Mouse (Mus musculus) stomach, postnatal 0 days (tissue): ENCODE data around the gene Hist1h1c. TPM values are rescaled to one million over a fixed set of nuclear protein-coding genes. Genes with fewer than 3 reads are reported as not detected.
A peak's percentile ranks its signal among the peaks of the same experiment; 100 is the strongest.
"Not testable (repeated sequence)": the region's sequence is repeated elsewhere in the genome, so short reads cannot be mapped to it uniquely, and the experiment has no call there.

Experiments used
- ATAC-seq: fragments of 200-750 bp; cut with Nextera tagmentation; 2 replicates; pipeline ENCODE4 v1.8.0; 2017; ENCODE audit not compliant: low FRiP score, low TSS enrichment
- DNase-seq: peaks from one replicate; pipeline ENCODE4 v3.0.0-alpha.2; 2016; ENCODE audit warnings: low spot score
- H3K27ac ChIP-seq: fragments of 300-500 bp; sonication (generic); replicated peaks from 2 replicates; pipeline ENCODE4 v1.5.1; 2014; ENCODE audit warnings: mild to moderate bottlenecking, control low read depth
- H3K27me3 ChIP-seq: fragments of 300-500 bp; sonication (generic); 2 replicates; pipeline ENCODE4 v1.6.1; 2014; ENCODE audit warnings: low read length; ENCODE audit not compliant: control insufficient read depth, insufficient read depth
- H3K36me3 ChIP-seq: fragments of 300-500 bp; sonication (generic); 2 replicates; pipeline ENCODE4 v1.6.1; 2014; ENCODE audit warnings: low read length, mixed read lengths; ENCODE audit not compliant: control insufficient read depth, insufficient read depth
- H3K4me1 ChIP-seq: fragments of 300-500 bp; sonication (generic); replicated peaks from 2 replicates; pipeline ENCODE4 v1.6.1; 2014; ENCODE audit warnings: antibody characterized with exemption; ENCODE audit not compliant: control insufficient read depth, insufficient read depth
- H3K4me2 ChIP-seq: fragments of 300-500 bp; sonication (generic); replicated peaks from 2 replicates; pipeline ENCODE4 v1.6.1; 2014; ENCODE audit warnings: low read depth, mild to moderate bottlenecking, control low read depth, moderate library complexity
- H3K4me3 ChIP-seq: fragments of 300-500 bp; sonication (generic); 2 replicates; pipeline ENCODE4 v1.5.1; 2014; ENCODE audit warnings: low read depth, low read length, control low read depth
- H3K9ac ChIP-seq: fragments of 300-500 bp; sonication (generic); 2 replicates; pipeline ENCODE4 v1.6.1; 2014; ENCODE audit warnings: mild to moderate bottlenecking, low read length, control low read depth, mixed read lengths
- H3K9me3 ChIP-seq: fragments of 300-500 bp; sonication (generic); 2 replicates; pipeline ENCODE4 v1.6.1; 2016; ENCODE audit warnings: low read length; ENCODE audit not compliant: control insufficient read depth
- CTCF ChIP-seq: IDR thresholded peaks from 2 replicates; pipeline ENCODE4 v1.5.1; 2016; ENCODE audit warnings: antibody characterized with exemption, low read depth, mild to moderate bottlenecking, moderate library complexity
- EP300 ChIP-seq: optimal IDR thresholded peaks from 2 replicates; pipeline ENCODE3; 2016; ENCODE audit warnings: antibody characterized with exemption
- WGBS: fragments of 180-500 bp; shearing (Covaris S2); extraction: QIAGEN DNeasy Blood & Tissue Kit; methylation state at CpG from one replicate; pipeline ENCODE4 v1.1.7; 2014; 5-methylcytosine and 5-hydroxymethylcytosine counted together
- polyA plus RNA-seq: library from polyadenylated mRNA; unstranded; fragments of >200 nt; fragmentation: Nextera tagmentation; extraction: Ambion mirVana; gene quantifications from 2 replicates; pipeline ENCODE4 v1.2.1, GENCODE M21; 2015

Gene Hist1h1c
- polyA plus RNA-seq, 1 experiment from 2014 or later: 104 TPM

DNA sequence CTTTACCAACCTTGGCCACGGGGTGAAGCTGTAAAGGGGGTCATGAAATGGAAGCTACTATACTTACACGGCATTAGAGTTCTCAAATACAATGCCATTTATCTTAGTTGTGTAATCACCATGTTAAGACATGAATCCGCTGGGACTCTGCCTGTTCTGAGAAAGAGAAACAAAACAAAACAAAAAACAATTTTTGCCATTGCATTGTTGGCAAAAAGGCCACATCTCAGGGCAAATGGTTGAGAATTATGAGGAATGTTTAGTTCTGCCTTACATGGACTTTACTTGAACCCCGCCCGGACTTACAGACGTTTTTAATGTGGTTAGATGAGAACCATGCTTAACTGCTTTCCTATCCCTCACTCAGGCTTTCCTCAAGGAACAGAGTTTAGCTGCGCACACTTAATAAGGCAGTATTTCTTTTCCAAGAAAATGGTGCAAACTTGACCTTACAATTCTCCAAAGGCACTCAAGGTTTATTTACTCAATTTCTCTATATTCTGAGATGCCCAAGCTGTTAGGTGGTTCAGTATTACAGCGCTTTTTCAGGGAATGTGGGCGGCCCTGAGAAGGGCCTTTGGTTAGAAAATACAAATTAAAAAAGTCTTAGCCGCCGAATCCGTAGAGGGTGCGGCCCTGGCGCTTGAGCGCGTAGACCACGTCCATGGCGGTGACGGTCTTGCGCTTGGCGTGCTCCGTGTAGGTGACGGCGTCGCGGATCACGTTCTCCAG lies 21.8 kb downstream of the Hist1h1c start:
- Histone ChIP-seq H3K27ac (peak overlapping the region; percentile 88), H3K4me3 (peak overlapping the region; percentile 52), H3K36me3 (no peaks in the 10 kb centered on the region), H3K4me2 (peak overlapping the region; percentile 90), H3K4me1 (peaks cover 3% of the 10 kb centered on the region; the same call in 1 of the 2 replicates), H3K9me3 (no peaks in the 10 kb centered on the region), H3K9ac (peak overlapping the region; percentile 45), H3K27me3 (no peaks in the 10 kb centered on the region)
- ATAC-seq (peak; percentile 2; the same call in 1 of the 2 replicates), DNase-seq (peak; percentile 35)
- 2% methylated on average over 18 of the region's 27 CpGs for WGBS
- TF ChIP-seq EP300 (no peak), CTCF (peak; percentile 42)

DNA sequence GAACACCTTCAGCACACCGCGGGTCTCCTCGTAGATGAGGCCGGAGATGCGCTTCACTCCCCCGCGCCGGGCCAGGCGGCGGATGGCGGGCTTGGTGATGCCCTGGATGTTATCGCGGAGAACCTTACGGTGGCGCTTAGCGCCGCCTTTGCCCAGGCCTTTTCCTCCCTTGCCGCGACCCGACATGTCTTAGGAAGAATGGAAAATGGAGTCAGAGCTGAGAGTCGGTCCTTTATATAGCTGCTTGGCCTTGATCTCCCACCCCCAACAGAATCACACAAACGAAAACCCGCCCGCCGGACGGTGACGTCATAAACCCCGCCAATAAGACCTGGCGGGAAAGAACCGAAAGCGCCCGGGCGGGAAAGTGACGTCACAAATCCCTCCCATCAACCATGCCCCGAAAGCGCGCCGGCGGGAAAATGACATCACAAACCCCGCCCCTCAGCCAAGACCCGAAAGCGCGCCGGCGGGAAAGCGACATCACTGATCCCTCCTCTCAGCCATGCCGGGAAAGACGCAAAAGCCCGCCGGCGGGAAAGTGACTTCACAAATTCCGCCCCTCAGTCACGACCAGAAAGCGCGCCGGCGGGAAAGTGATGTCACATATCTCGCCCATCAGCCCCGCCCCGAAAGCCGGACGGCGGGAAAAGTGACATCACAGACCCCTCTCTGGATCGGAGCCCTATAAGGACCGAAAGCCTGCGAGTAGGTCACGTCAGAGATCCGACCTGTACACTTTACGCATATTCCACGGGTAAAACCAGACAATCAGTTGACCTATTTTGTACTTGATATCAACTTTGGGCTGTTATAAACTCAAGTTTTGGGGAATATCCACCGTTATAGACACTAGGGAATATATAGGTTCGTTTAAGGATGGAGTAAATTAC lies 22.6 kb downstream of the Hist1h1c start, which contains the start of gene Hist1h4a:
TSS of gene Hist1h4a (minus strand) at position 259 of the 893 bp plus-strand sequence.
- peak; percentile 84 for ATAC-seq

DNA sequence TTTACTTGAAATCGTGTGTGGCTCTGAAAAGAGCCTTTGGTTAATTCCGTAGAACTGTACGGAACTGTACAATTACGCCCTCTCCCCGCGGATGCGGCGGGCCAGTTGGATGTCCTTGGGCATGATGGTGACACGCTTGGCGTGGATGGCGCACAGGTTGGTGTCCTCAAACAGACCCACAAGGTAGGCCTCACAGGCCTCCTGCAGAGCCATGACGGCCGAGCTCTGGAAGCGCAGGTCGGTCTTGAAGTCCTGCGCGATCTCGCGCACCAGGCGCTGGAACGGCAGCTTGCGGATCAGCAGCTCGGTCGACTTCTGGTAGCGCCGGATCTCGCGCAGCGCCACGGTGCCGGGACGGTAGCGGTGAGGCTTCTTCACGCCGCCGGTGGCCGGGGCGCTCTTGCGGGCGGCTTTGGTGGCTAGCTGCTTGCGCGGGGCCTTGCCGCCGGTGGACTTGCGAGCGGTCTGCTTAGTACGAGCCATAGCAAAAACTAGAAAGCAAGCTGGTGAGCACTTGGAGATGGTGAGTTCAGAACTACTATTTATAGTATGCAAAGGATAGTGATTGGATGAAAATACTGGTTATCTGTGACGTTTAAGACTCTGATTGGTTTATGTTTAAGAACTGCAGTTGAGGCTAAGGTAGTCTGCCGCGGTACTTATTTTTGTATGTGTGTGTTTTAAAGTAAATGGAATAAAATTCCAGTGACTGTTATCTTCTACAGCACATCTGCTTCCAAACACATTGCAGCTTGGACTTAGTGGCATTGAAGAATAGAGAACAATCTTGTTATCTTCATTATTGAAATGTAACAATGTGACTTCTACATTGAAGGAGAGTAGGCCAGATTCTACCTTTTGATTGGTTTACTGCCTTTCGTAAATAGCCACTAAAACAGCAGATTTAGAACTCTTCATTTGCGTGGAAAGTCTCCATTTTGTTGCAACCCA lies 23.5 kb downstream of the Hist1h1c start, which contains the start of gene Hist1h3a:
TSS of gene Hist1h3a (minus strand) at position 516 of the 951 bp plus-strand sequence.
- ATAC-seq (peak; percentile 59), DNase-seq (peak; percentile 47)
- H3K36me3 ChIP-seq, H3K4me1 ChIP-seq, H3K27me3 ChIP-seq, H3K9me3 ChIP-seq: not testable (repeated sequence)
- Histone ChIP-seq H3K27ac (peak within 1 kb of the TSS; percentile 88), H3K9ac (peak within 1 kb of the TSS; percentile 58), H3K4me3 (peak within 1 kb of the TSS; percentile 52), H3K4me2 (peak within 1 kb of the TSS; percentile 90)
- WGBS: under 1% methylated on average over 29 of the region's 52 CpGs
- TF ChIP-seq EP300: peak; percentile 46

More for the DNA sequence above, 22.6 kb downstream of the Hist1h1c start, which contains the start of gene Hist1h4a:
- H3K27me3 ChIP-seq: no peaks in the 10 kb centered on the region
- TF ChIP-seq EP300 (peak; percentile 47), CTCF (no peak)
- peak within 1 kb of the TSS; percentile 88 for H3K27ac ChIP-seq
- H3K9me3 ChIP-seq: no peaks in the 10 kb centered on the region
- no peaks in the 10 kb centered on the region for H3K36me3 ChIP-seq
- peak within 1 kb of the TSS; percentile 90 for H3K4me2 ChIP-seq
- H3K4me1 ChIP-seq: peaks cover 3% of the 10 kb centered on the region; the same call in 1 of the 2 replicates
- peak within 1 kb of the TSS; percentile 58 for H3K9ac ChIP-seq
- peak within 1 kb of the TSS; percentile 52 for H3K4me3 ChIP-seq
- WGBS: under 1% methylated on average over 61 of the region's 72 CpGs
- DNase-seq: peak; percentile 99

DNA sequence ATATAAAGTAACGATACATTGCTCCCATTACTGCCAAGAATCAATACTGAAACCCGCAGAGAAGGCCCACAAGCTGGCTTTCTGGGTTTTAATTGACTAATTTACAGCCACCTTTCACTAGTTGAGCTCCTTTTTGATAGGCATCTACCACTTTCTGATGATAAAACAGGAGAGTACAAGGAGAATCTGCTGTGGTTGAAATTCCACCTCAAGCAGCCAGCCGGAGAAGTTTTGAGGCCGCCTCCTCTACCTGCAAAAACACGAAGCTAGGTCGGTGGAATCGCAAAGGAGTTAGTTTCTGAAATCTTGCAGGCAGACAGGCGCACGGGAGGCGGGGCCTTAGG lies 24.6 kb downstream of the Hist1h1c start:
- peak overlapping the region; percentile 52 for H3K4me3 ChIP-seq
- TF ChIP-seq EP300 (no peak), CTCF (no peak)
- H3K36me3 ChIP-seq: no peaks in the 10 kb centered on the region
- H3K4me1 ChIP-seq: peaks cover 3% of the 10 kb centered on the region; the same call in 1 of the 2 replicates
- H3K27ac ChIP-seq: peak overlapping the region; percentile 88
- peak; percentile 92 for DNase-seq
- no peaks in the 10 kb centered on the region for H3K9me3 ChIP-seq
- no peaks in the 10 kb centered on the region for H3K27me3 ChIP-seq
- no peak for ATAC-seq
- H3K4me2 ChIP-seq: peak overlapping the region; percentile 90
- H3K9ac ChIP-seq: peak overlapping the region; percentile 47
- 0% methylated on average over 10 of the region's 10 CpGs for WGBS
